Mouse (Mus musculus): ENCODE measurements around the gene Bbs2. TPM values are rescaled to one million over a fixed set of nuclear protein-coding genes. Genes with fewer than 3 reads are reported as not detected.

The Bbs2 gene
- polyA plus RNA-seq, 1 experiment from 2014 or later: 27.5 TPM

GRCm38 (mm10) chr8:94092848-94093247 is 5.9 kb downstream of the Bbs2 start:
- no peaks in the 10 kb centered on the region for H3K9me3 ChIP-seq
- H3K9ac ChIP-seq (replicated peaks): no peak overlapping the region
- 88% methylated on average over 9 of the region's 9 CpGs for WGBS
- no peak overlapping the region for H3K27ac ChIP-seq
- peaks cover 10% of the 10 kb centered on the region for H3K36me3 ChIP-seq
- ATAC-seq: no peak
- H3K27me3 ChIP-seq: no peaks in the 10 kb centered on the region
- H3K4me2 ChIP-seq (replicated peaks): no peak overlapping the region
- peaks cover 15% of the 10 kb centered on the region for H3K4me1 ChIP-seq (replicated peaks)
- H3K4me3 ChIP-seq (replicated peaks): no peak overlapping the region

DNA sequence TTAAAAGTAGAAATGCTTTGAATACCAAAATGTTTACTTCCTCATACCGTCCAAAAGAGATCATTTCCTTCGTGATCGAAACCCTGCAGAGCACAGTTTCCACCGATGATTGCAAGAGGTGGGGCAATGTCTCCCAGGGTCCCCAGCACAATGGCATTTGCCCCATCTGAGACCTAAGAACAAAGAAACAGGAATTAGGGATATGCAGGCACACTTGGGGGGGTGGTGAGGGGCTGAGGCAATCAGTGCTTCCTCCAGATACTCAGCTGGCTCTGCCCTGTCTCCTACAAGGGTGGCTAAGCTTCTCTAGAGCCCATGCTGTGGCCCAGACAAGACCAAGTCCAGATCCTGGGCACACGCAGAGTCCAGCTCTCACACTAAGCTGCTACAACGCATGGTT is 9.0 kb downstream of the Bbs2 start:
- Histone ChIP-seq H3K9ac (replicated peaks) (no peak overlapping the region), H3K36me3 (peaks cover 42% of the 10 kb centered on the region), H3K4me1 (replicated peaks) (no peaks in the 10 kb centered on the region), H3K9me3 (no peaks in the 10 kb centered on the region), H3K4me2 (replicated peaks) (no peak overlapping the region), H3K27ac (no peak overlapping the region), H3K4me3 (replicated peaks) (no peak overlapping the region), H3K27me3 (no peaks in the 10 kb centered on the region)
- ATAC-seq: no peak
- 55% methylated on average over 6 of the region's 6 CpGs for WGBS

GRCm38 (mm10) chr8:94087964-94088363 is 10.8 kb downstream of the Bbs2 start:
- peaks cover 51% of the 10 kb centered on the region for H3K36me3 ChIP-seq
- no peak for ATAC-seq
- no peak overlapping the region for H3K27ac ChIP-seq
- H3K9ac ChIP-seq (replicated peaks): no peak overlapping the region
- no peaks in the 10 kb centered on the region for H3K4me1 ChIP-seq (replicated peaks)
- H3K4me3 ChIP-seq (replicated peaks): no peak overlapping the region
- H3K4me2 ChIP-seq (replicated peaks): no peak overlapping the region
- H3K27me3 ChIP-seq: no peaks in the 10 kb centered on the region
- no peaks in the 10 kb centered on the region for H3K9me3 ChIP-seq
- 84% methylated on average over 9 of the region's 9 CpGs for WGBS

DNA sequence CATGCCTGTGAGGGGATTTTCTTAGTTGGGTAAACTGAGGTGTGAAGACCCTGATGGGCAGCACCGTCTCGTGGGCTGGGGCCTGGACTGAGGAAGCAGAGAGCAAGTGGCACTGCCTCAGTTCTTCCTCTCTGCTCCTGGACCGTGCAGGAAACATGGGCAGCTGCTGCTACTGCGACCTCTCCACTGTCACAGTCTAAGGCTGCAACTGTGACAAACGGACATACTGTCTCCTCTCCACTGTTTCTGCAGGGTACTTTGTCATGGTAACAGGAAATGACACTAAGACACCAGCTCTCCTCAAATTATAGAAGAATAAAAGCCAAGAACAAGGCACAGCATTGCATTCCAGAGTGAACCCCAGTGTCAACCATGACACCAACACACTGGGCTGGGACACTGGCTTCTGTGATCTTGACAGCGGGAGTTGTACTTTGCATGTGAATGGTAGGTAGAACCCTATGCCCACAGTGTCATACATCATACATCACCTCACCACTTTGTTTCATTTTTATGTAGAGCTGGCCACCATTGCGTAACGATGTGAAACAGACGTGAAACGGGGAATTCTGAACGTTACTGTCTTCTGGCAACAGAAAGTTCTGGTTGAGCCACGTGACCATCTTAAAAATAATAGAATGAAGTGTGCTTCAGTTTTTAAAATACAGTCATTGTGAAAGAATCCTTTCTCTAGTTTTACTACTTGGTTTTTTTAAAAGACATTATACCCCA is 22.1 kb downstream of the Bbs2 start:
- 88% methylated on average over 12 of the region's 12 CpGs for WGBS
- no peak overlapping the region for H3K27ac ChIP-seq
- no peak for ATAC-seq
- H3K4me3 ChIP-seq (replicated peaks): no peak overlapping the region
- H3K4me2 ChIP-seq (replicated peaks): no peak overlapping the region
- H3K27me3 ChIP-seq: no peaks in the 10 kb centered on the region
- H3K36me3 ChIP-seq: peaks cover 70% of the 10 kb centered on the region
- no peaks in the 10 kb centered on the region for H3K4me1 ChIP-seq (replicated peaks)
- no peak overlapping the region for H3K9ac ChIP-seq (replicated peaks)
- no peaks in the 10 kb centered on the region for H3K9me3 ChIP-seq

GRCm38 (mm10) chr8:94068793-94069192 is 29.9 kb downstream of the Bbs2 start:
- Histone ChIP-seq H3K27me3 (no peaks in the 10 kb centered on the region), H3K36me3 (peaks cover 40% of the 10 kb centered on the region), H3K27ac (no peak overlapping the region), H3K4me3 (replicated peaks) (no peak overlapping the region), H3K4me1 (replicated peaks) (peaks cover 9% of the 10 kb centered on the region), H3K9me3 (no peaks in the 10 kb centered on the region), H3K9ac (replicated peaks) (no peak overlapping the region), H3K4me2 (replicated peaks) (no peak overlapping the region)
- ATAC-seq: no peak
- 97% methylated on average over 7 of the region's 7 CpGs for WGBS

DNA sequence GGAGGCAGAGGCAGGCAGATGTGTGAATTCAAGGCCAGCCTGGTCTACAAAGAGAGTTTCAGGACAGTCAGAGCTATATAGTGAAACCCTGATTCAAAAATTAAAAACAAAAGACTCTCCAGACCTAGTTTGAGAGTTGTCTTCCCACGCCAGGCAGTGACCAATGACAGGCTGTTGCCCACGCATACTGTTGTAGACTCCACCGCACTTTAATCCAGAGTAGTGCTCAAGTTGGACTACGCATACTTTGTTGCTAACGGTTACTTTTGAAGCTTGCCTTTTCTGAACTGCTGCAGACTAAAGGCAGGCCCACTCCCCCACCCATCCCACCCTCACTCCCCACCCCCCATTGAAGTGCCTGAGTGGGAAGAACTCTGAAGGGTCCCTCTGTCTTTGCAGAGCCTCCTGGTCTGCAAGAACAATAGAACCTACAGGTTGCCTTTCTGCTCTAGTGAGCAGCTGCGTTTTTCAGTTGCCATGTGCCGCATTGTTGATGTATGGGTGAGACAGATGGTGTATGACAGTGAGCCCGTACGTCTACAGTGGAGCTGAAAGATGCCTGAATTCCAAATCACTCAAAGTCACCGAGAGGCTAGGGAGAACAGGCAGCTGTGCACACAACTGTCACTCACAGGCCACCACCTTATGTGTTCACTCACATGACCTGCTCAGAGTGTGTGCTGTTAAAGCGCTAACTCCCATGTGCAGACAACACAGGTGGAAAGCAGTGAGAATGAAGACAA is 32.4 kb downstream of the Bbs2 start:
- H3K36me3 ChIP-seq: peaks cover 56% of the 10 kb centered on the region
- WGBS: 12% methylated on average over 11 of the region's 11 CpGs
- ATAC-seq: peak; percentile 96

GRCm38 (mm10) chr8:94057157-94057854 is 41.4 kb downstream of the Bbs2 start:
- Histone ChIP-seq H3K4me1 (replicated peaks) (no peaks in the 10 kb centered on the region), H3K27me3 (no peaks in the 10 kb centered on the region), H3K4me3 (replicated peaks) (no peak overlapping the region), H3K27ac (no peak overlapping the region), H3K4me2 (replicated peaks) (no peak overlapping the region), H3K36me3 (peaks cover 74% of the 10 kb centered on the region), H3K9me3 (no peaks in the 10 kb centered on the region), H3K9ac (replicated peaks) (no peak overlapping the region)
- no peak for ATAC-seq
- 67% methylated on average over 6 of the region's 6 CpGs for WGBS

More for the DNA sequence above, 32.4 kb downstream of the Bbs2 start:
- H3K4me3 ChIP-seq (replicated peaks): no peak overlapping the region
- H3K27me3 ChIP-seq: no peaks in the 10 kb centered on the region
- H3K4me2 ChIP-seq (replicated peaks): no peak overlapping the region
- H3K4me1 ChIP-seq (replicated peaks): peaks cover 9% of the 10 kb centered on the region
- H3K27ac ChIP-seq: peak overlapping the region; percentile 55
- no peaks in the 10 kb centered on the region for H3K9me3 ChIP-seq
- no peak overlapping the region for H3K9ac ChIP-seq (replicated peaks)

DNA sequence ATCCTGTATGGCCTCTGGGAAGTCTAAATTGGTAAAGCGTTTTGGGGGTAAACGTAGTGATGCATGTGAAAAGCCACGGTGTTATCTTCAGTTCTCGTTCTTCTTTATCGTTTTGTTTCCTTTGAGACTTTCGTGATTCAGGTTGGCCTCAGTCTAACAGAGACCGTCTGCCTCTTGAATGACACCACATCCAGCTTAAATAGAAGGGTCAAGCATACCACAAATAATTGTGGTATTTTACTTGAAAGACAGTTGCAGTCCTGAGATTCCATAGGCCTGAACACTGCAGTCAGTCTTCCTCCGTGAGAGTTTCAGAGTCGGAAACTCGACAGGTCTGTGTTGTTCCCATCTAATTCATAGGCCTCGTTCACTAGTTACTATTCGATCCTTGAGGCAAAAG is 46.0 kb downstream of the Bbs2 start:
- Histone ChIP-seq H3K4me1 (replicated peaks) (no peaks in the 10 kb centered on the region), H3K9ac (replicated peaks) (no peak overlapping the region), H3K27me3 (no peaks in the 10 kb centered on the region), H3K4me3 (replicated peaks) (no peak overlapping the region), H3K4me2 (replicated peaks) (no peak overlapping the region), H3K27ac (no peak overlapping the region), H3K9me3 (no peaks in the 10 kb centered on the region), H3K36me3 (peaks cover 52% of the 10 kb centered on the region)
- ATAC-seq: no peak
- WGBS: 93% methylated on average over 12 of the region's 12 CpGs

- Histone ChIP-seq H3K4me2 (replicated peaks) (no peak overlapping the region), H3K27me3 (no peaks in the 10 kb centered on the region), H3K9ac (replicated peaks) (no peak overlapping the region), H3K9me3 (no peaks in the 10 kb centered on the region), H3K4me1 (replicated peaks) (no peaks in the 10 kb centered on the region), H3K27ac (no peak overlapping the region), H3K4me3 (replicated peaks) (no peak overlapping the region), H3K36me3 (peaks cover 27% of the 10 kb centered on the region)
- no peak for ATAC-seq
- WGBS: 93% methylated on average over 2 of the region's 2 CpGs
Measured at GRCm38 (mm10) chr8:94047845-94048244, 50.9 kb downstream of the Bbs2 start.

- Histone ChIP-seq H3K36me3 (peaks cover 8% of the 10 kb centered on the region; the same call in 1 of the 2 replicates), H3K4me1 (replicated peaks) (peaks cover 39% of the 10 kb centered on the region), H3K9ac (replicated peaks) (peak overlapping the region; percentile 74), H3K4me2 (replicated peaks) (peak overlapping the region; percentile 70), H3K4me3 (replicated peaks) (peak overlapping the region; percentile 83), H3K27ac (no peak overlapping the region), H3K27me3 (no peaks in the 10 kb centered on the region), H3K9me3 (no peaks in the 10 kb centered on the region)
- 9% methylated on average over 15 of the region's 15 CpGs for WGBS
- no peak for ATAC-seq
Measured at GRCm38 (mm10) chr8:94037806-94038205, 60.9 kb downstream of the Bbs2 start.

- Histone ChIP-seq H3K9ac (replicated peaks) (peak within 1 kb of the TSS; percentile 74), H3K9me3 (no peaks in the 10 kb centered on the region), H3K27me3 (no peaks in the 10 kb centered on the region), H3K4me2 (replicated peaks) (peak within 1 kb of the TSS; percentile 95), H3K4me1 (replicated peaks) (peaks cover 39% of the 10 kb centered on the region), H3K36me3 (0 out of 2 replicates have a peak, but pooled peaks cover 8% of the 10 kb centered on the region), H3K27ac (peak within 1 kb of the TSS; percentile 75), H3K4me3 (replicated peaks) (peak within 1 kb of the TSS; percentile 83)
- under 1% methylated on average over 41 of the region's 41 CpGs for WGBS
- peak; percentile 99 for ATAC-seq
Measured at GRCm38 (mm10) chr8:94036944-94037524, 61.7 kb downstream of the Bbs2 start, which contains the start of the genes Nudt21 and Ogfod1. Gene Nudt21, minus strand, starts transcription at chr8:94037031. Gene Ogfod1, plus strand, starts transcription at chr8:94037198.

Measured in midbrain, embryonic 13.5 days (tissue).